Mouse (Mus musculus) urinary bladder, adult 18-20 months (tissue): ENCODE data around the gene Tctex1d4.

ENCODE experiments used
- DNase-seq, 2 experiments: peaks; one replicate each; pipeline ENCODE4 v3.0.0; 2022; ENCODE audit warnings: low spot score in 2 of 2, mixed read lengths in 2 of 2

Gene Tctex1d4

DNA sequence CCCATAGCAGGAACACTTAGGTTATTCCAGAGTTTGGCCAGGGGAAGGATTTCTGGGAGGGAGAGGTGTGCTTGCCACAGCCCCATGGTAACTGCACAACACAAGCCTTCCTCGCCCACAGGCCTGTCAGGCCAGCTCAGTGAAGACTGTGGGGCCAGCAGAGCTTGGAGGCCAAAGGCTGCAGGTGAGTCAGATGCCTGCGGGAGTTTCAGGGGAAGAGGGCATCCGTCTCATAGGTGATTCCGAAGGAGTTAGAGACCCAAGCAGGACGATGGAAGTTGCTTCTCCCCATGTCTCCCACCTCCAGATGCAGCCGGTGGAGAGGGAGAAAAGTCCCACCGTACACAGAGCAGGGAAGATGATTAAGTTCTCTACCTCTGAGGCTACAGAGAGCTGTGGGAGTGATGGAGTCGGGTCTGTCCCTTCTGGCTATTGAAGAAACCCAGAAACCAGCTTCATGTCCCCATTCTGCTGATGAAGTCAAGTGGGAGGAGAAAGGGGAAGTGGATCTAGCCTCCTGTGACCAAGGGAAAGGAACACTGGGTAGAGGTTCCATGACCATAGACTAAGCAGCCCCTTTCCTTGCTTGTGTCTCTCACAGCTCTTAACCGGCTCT lies at the start of gene Tctex1d4:
Tctex1d4 (plus strand) TSS at position 120 of the 616 bp plus-strand sequence.
- DNase-seq: peak in 1 of 2 experiments; percentile 70

DNA sequence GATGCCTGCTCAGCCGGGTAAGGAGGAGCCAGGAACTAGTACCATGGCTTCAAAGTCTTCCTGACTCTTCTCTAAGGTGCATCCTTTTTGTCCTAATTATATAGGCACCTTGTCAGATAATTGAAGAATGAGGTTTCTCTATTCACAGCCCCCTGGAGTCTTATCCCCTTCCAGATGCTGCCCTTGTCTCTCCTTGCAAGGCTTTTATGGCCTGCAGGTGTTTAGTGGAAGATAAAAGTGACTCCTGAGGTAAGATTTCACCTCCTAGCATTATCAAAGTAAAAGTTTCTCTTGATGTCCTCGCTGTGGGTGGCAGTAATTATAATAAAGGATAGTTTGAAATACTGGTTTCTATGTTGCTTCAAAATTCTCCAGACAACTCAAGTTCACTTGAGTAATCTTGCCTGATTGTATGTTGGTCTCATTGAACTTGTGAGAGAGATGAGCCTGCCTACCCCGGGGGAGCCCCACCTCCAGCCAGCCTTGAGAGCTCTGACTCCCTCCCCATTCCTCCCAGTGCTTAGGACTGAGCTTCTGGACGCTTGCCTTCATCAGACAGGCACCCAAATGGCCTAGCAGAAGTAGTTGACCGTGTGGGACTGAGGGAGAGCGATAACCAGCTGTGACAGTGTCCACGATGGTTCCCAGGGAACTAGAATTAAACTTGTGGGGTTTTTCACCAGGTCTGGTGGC lies 38.5 kb upstream of the Tctex1d4 start:
- DNase-seq: no peak

DNA sequence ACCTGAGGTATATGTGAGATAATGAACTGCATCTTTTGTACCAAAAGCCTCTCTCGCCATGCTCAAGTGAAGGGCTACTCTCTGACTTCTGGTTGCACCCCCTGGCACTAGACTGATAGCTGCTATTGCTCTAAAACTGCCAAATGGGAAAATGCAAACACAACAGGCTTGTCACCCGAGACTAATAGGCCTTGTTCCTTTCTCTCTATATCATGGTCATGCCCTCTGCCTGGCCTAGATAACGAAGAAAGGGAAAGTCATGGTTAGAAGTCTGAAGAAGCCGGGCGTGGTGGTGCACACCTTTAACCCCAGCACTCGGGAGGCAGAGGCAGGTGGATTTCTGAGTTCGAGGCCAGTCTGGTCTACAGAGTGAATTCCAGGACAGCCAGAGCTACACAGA lies 36.0 kb upstream of the Tctex1d4 start:
- DNase-seq: no peak

DNA sequence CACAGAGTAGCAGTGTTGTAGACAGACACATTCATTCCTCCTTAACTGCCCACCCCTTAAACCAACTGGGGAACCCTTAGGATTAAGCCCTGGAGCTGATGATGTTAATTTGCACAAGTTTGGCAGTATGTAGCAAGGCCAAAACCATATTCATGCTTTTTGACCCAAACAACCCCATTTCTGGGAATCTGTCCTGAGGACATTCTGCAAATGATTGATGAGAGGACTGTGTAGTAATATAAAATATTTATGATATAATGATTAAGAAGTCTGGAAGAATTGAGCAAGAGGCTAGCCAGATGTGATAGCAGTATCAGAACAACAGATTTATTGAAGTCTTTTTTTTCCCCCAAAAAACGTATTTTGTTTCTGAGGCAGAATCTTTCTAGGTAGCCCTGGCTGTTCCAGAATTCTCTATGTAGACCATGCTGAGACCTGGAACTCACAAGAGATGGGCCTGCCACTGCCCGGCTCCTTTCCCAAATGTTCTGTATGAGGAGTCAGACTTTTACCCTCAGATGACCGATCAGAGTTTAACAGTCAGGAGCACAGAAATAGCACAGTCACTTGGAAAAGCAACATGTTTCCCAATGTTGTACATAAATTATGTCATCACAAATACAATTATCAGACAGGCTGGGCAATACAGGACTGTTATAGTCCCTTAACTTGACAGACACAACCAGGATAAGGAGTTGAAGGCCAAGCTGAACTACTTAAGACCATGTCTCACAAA lies 31.8 kb upstream of the Tctex1d4 start:
- DNase-seq: no peak

DNA sequence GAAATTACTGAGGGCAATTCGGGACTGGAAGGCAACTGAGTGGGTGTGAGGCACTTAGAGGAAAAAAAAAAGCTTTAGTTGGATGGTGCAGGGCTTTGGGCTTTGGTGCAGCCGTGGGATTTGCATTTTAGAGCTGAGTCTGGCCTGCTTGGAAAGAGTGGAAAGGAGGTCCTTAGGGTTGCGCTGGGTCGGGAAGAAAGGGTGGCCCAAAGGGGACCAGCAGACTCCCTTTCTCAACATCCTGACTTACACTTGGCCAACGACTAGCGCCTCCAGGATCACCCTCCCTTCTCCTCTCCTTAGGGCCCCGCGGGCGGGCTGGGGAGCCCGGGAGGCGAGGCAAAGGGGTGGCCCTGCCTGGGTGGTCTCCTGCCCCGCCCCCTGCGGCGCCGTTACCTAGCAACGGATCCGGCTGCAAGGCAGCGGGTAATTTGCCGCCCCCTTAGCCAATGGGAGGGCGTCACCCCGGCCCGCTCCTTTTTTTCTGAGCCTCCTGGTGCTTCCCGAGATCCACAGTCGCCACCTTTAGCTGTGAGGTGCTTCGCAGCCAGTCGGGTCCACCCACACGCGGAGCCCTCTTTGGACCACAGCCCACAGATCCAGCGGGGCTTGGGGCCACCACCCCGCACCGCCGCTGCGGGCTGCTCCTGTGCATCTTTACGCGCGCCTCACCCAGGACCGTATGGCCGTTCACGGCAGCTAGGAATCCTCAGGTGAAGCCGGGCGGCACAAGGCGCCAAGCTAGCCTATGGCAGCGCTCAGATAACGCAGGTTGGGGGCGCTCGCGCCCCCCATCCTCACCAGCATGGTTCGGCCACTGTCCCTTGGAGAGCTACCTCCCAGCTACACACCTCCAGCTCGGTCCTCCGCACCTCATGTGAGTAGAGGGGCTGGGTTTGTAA lies 30.8 kb upstream of the Tctex1d4 start, which contains the start of gene Ptch2:
Ptch2 (plus strand) TSS at position 525 of the 902 bp plus-strand sequence.
- DNase-seq: peak in 1 of 2 experiments; percentile 42

DNA sequence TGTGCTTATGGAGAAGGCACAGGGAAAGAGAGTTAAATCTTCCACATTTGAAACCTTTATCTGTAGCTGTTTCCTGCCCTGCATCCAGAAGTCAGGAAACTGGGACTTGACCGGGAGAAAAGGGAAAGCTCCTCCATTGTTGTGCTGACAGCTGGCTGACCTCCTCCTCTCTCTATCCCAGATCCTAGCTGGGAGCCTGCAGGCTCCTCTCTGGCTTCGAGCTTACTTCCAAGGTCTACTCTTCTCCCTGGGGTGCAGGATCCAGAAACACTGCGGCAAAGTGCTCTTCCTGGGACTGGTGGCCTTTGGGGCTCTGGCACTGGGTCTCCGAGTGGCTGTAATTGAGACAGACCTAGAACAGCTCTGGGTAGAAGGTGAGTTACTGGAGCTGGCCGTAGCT lies 29.9 kb upstream of the Tctex1d4 start:
- no peak for DNase-seq

DNA sequence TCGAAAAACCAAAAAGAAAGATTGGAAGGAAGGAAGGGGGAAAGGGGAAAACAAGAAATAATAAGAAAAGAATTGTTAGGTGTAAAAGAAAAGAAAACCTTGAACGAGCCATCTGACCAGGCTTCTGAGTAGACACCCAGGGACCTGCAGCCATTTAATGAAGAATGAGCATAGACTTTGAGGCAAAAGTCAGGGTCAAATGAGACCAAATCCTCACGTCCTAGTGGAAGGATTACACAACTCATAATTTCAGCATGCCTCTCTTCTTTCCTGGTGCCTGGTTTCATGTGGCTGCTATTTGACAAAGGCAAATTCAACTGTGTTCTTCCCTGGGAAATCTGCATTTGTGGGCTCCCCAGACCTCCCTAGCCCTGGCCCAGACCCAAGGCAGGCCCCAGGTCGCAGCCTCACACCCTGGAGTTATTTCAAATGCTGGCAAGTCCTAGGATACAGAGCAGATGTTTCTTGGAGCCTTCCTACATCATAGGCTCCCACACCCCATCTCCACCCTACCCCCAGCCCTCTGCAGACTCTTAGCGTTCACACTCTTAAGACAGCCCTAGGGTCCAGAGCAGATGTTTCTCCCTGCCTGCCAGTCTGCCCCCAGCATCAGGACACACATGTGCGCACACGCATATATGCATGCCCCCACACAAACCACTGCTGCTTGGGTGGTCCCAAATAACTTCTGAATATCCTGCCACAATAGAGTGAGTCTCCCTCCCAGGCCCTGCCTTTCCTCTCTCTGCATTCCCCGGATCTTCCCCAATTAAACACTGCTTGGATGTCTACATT lies 28.4 kb upstream of the Tctex1d4 start:
- no peak for DNase-seq

DNA sequence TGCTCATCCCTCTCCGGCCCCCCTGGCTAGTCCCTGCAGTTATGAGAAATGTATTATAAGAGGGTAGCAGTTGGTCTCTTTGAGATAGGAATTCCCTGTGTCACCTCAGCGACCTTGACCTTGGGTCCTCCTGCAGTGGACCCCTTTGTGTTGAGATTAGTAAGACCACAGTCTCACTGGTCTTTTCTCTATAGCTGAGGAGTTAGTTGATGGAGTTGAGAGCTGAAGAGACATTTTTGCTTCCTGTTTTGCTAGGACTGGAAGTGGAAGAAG lies 27.9 kb upstream of the Tctex1d4 start:
- DNase-seq: no peak

DNA sequence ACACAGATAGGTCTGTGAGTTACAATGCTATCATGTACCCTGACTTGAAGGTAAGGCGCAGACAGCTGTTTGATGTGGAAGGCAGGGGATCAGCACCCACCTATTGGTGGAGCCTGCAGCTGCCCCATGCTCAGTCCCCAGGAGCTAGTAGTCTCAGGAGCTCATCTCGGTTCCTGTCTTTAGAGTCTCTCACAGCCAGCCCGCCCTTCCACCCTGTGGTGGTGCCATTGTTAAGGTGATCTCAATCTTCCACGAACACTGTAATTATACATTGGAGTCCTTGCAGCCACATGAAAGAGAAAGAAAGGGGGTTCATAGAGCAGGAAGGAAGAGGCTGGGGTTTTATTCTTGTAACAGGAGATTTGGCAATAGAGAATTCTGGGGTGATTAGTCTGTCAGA lies 26.6 kb upstream of the Tctex1d4 start:
- no peak for DNase-seq

DNA sequence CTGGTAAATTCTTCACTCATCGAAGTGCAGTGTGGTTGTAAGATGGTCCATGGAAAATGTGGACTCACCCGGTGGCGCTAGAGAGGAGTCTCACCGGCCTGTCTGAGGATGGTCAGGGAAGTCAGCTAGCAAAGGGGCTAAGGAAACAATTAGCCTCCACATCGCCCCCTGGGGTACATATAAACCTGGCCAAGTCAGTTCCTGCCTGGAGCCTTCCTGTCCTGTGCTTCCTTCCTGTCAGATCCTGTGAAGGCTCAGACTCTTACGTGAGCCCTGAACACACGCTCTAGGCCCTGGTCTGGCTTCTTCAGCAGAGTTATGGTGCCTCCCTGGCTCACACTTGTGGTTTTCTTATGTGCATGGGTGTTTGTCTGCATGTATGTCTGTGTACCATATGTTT lies 25.4 kb upstream of the Tctex1d4 start:
- no peak for DNase-seq

DNA sequence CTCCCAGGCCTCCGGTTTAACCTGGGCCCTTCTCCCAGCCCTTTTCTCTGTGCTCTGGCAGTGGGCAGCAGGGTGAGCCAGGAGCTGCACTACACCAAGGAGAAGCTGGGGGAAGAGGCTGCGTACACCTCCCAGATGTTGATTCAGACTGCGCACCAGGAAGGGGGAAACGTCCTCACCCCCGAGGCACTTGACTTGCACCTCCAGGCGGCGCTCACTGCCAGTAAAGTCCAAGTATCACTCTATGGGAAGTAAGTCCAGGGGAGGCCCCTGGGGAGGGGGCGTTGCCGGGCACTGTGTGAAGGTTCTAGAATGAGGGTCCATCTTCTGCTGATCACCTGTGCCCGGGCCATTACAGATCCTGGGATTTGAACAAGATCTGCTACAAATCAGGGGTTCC lies 21.9 kb upstream of the Tctex1d4 start:
- DNase-seq: no peak

DNA sequence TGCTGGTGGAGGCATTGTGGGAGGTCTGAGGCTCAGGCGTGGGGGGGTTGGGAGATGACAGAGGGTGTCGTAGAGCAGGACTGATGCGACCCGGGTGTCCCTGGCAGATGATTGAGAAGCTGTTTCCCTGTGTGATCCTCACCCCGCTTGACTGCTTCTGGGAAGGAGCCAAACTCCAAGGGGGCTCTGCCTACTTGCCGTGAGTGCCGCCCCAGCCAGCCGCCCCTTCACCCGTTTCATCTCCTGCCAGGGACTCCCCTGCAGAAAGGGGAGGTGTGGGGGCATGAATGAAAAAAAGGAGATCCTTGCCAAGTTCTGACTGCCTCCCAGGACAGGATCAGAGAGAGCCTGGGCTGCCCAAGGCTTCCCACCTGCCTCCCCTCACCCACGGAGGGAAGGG lies 21.5 kb upstream of the Tctex1d4 start:
- no peak for DNase-seq

DNA sequence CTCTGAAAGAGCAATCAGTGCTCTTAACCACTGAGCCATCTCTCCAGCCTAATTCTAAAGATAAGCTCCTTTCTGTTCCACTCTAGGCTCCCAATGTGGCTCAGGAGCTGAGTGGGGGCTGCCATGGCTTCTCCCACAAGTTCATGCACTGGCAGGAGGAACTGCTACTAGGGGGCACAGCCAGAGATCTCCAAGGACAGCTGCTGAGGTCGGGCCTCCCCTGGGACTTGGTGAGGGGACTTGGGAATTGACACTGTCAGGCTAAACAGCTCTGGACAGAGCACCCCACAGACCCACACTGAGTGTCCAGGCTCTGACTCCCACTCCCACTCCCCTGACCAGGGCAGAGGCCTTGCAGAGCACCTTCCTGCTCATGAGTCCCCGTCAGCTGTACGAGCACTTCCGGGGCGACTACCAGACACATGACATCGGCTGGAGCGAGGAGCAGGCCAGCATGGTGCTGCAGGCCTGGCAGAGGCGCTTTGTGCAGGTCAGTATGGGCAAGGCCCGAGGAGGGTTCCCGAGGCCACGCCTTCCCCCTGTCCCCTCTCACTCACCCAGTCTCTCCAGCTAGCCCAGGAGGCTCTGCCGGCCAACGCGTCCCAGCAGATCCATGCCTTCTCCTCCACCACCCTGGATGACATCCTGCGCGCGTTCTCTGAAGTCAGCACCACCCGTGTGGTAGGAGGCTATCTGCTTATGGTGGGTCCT lies 18.6 kb upstream of the Tctex1d4 start:
- no peak for DNase-seq

DNA sequence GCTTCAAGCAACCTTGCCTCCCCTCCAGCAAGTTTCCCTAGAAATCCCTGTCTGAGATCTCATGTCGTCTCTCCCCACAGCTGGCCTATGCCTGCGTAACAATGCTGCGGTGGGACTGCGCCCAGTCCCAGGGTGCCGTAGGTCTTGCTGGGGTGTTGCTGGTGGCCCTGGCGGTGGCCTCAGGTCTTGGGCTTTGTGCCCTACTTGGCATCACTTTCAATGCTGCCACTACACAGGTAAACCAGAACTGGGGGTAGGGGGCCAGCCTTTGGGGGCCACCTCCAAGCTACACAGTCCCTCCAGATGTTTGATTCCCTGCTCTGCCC lies 18.1 kb upstream of the Tctex1d4 start:
- no peak for DNase-seq

DNA sequence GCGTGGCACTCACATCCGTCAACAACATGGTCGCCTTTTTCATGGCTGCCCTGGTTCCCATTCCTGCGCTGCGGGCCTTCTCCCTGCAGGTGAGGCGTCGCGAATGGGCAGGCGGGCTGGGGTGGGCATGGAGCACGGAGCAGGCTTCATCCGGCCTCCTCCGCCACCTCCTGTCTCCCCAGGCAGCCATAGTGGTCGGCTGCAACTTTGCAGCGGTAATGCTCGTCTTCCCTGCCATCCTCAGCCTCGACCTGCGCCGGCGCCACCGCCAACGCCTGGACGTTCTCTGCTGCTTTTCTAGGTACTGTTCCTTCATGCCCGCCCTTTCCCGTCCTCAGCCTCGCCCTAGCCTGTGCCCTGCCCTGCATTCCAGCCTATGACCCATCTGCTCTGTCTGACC lies 17.3 kb upstream of the Tctex1d4 start:
- DNase-seq: no peak

DNA sequence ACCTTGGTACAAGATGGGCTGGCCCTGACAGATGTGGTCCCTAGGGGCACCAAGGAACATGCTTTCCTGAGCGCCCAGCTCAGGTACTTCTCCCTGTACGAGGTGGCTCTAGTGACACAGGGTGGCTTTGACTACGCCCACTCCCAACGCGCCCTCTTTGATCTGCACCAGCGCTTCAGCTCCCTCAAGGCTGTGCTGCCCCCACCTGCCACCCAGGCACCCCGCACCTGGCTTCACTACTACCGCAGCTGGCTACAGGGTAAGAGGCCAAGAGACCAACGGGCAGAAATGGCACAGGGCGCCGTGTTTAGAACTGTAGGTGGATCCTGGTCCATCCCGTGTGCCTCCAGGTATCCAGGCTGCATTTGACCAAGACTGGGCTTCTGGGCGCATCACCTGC lies 16.3 kb upstream of the Tctex1d4 start:
- DNase-seq: no peak

DNA sequence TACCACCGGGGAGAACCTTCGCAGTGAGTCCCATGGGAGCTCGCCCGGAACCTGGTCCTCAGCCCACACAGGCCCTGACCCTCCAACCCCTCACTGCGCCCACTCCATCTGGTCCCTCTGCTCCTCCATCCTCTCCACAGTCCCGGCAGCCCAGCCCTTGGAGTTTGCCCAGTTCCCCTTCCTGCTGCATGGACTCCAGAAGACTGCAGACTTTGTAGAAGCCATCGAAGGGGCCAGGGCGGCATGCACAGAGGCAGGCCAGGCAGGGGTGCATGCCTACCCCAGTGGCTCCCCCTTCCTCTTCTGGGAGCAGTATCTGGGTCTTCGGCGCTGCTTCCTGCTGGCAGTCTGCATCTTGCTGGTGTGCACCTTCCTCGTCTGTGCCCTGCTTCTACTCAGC lies 15.6 kb upstream of the Tctex1d4 start:
- no peak for DNase-seq

DNA sequence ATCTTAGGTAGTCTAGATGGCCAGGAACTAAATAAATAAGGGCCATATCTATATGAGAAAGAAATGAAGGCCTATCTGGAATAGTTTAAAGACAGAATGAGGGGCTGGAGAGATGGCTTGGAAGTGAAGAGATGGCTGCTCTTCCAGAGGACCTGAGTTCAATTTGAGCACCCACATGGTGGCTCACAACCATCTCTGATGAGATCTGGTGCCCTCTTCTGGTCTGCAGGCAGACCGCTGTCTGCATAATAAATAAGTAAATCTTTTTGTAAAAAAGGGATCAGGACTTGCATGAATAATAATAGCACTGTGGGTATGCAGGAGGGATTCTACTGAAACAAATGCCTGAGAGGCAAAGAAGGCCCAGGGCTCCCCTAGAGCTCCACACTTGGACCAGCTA lies 13.4 kb upstream of the Tctex1d4 start:
- no peak for DNase-seq

DNA sequence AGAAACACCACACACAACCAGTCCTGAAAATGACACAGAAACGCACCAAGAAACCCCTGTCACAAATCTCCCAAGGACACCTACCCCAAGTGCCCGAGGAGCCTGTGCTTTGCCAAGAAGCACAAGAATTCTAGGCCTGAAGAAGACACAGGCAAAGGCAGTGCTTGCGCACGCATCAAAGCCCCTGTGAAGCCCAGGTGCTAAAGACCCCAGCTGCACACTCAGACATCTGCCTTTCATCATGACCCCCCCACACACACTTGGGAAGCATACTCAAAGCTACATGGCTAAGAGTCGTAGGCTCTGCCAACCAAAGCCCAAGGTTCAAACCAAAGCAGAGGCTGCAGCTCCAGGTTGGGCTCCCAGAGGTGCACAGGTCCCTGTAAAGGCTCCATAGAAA lies 11.0 kb upstream of the Tctex1d4 start:
- no peak for DNase-seq

DNA sequence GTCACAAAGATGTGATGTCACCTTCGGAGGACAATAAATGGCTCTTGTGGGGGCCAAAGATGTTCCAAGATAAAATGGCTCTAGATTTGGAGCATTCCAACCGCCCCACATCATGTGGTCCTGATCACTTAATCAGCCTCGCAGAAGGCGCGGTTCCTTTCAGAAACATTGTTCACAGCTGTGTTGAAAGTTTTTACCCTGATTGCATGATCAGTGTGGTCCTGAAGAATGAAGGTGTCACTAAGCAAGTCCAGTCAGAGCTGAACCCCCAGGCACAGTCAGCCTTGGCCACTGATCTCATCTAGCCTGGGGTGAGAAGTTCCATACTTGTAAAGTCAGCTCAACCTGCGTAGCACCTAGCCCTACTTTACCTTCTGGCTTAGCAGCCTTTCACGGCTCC lies 8.7 kb upstream of the Tctex1d4 start:
- DNase-seq: no peak

DNA sequence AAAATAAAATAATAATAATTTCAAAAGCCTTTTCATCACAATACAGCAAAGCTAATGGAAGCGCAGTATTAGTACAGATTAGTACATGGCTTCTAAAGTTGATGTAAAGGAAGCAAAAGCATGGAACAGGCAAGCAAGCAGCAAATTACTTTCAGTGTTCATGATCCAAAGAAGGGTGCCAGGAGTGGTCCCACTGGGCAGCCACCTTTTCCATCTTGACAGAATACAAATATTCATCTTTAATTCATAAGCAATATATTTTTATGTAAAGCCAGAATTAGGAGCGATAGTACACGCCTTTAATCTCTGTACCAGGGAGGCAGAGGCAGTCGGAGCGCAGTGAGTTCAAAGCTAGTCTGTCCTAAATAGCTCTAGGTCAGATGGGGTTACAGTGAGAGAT lies 7.0 kb upstream of the Tctex1d4 start:
- no peak for DNase-seq
